Mouse (Mus musculus) ES-Bruce4 (cell line): ENCODE results near the gene Cux1.
A peak's percentile ranks its signal among the peaks of the same experiment; 100 is the strongest.

ENCODE experiments used
- CTCF ChIP-seq: IDR thresholded peaks from one replicate; pipeline ENCODE4 v1.8.1; 2011; ENCODE audit warnings: low read depth, low read length
- EP300 ChIP-seq: IDR thresholded peaks from 2 replicates; pipeline ENCODE4 v1.6.1; 2011; ENCODE audit warnings: low read depth, low read length; ENCODE audit not compliant: insufficient read depth
- POLR2A ChIP-seq: IDR thresholded peaks from one replicate; pipeline ENCODE4 v1.8.1; 2011; ENCODE audit warnings: low read length; ENCODE audit not compliant: insufficient read depth

- no peak for TF ChIP-seq POLR2A
- TF ChIP-seq EP300 = no peak
- TF ChIP-seq CTCF = peak; percentile 87
These were observed 365.5 kb downstream of the Cux1 start for GRCm38 (mm10) chr5:136201832-136202231.
